Mouse (Mus musculus) lung, postnatal 0 days (tissue): Measurements from ENCODE around the gene Syngr2. TPM values are rescaled to one million over a fixed set of nuclear protein-coding genes. Genes with fewer than 3 reads are reported as not detected.
"Not testable (repeated sequence)": the region's sequence is repeated elsewhere in the genome, so short reads cannot be mapped to it uniquely, and the experiment has no call there.

ENCODE experiments used
- ATAC-seq: fragments of 200-750 bp; cut with Nextera tagmentation; 2 replicates; pipeline ENCODE4 v1.8.0; 2017; ENCODE audit warnings: moderate library complexity
- DNase-seq: peaks from one replicate; pipeline ENCODE4 v3.0.0-alpha.2; 2016; ENCODE audit warnings: low spot score
- H3K27ac ChIP-seq: fragments of 300-500 bp; sonication (generic); 2 replicates; pipeline ENCODE4 v1.5.1; 2014; ENCODE audit warnings: antibody characterized with exemption, mild to moderate bottlenecking, low read length, mixed read lengths
- H3K27me3 ChIP-seq: fragments of 300-500 bp; sonication (generic); replicated peaks from 2 replicates; pipeline ENCODE4 v1.6.1; 2014; ENCODE audit warnings: low read length, mixed read lengths; ENCODE audit not compliant: insufficient read depth
- H3K36me3 ChIP-seq: fragments of 300-500 bp; sonication (generic); 2 replicates; pipeline ENCODE4 v1.6.1; 2014; ENCODE audit warnings: low read length, mixed read lengths; ENCODE audit not compliant: insufficient read depth
- H3K4me1 ChIP-seq: fragments of 300-500 bp; sonication (generic); 2 replicates; pipeline ENCODE4 v1.6.1; 2014; ENCODE audit warnings: antibody characterized with exemption, low read depth, low read length, mixed read lengths; ENCODE audit not compliant: insufficient read depth
- H3K4me2 ChIP-seq: fragments of 300-500 bp; sonication (generic); replicated peaks from 2 replicates; pipeline ENCODE4 v1.6.1; 2014; ENCODE audit warnings: low read depth, mild to moderate bottlenecking, low read length, moderate library complexity, mixed read lengths
- H3K4me3 ChIP-seq: fragments of 300-500 bp; sonication (generic); 2 replicates; pipeline ENCODE4 v1.5.1; 2014; ENCODE audit warnings: low read depth, low read length
- H3K9ac ChIP-seq: fragments of 300-500 bp; sonication (generic); replicated peaks from 2 replicates; pipeline ENCODE4 v1.6.1; 2014; ENCODE audit warnings: low read depth, mild to moderate bottlenecking
- H3K9me3 ChIP-seq: fragments of 300-500 bp; sonication (generic); 2 replicates; pipeline ENCODE4 v1.6.1; 2016; ENCODE audit warnings: low read length, mixed read lengths
- CTCF ChIP-seq: IDR thresholded peaks from 2 replicates; pipeline ENCODE4 v1.5.1; 2016; ENCODE audit warnings: antibody characterized with exemption, mild to moderate bottlenecking
- EP300 ChIP-seq: IDR thresholded peaks from 2 replicates; pipeline ENCODE4 v1.6.1; 2016; ENCODE audit warnings: antibody characterized with exemption, mild to moderate bottlenecking, control low read depth
- WGBS: fragments of 180-500 bp; shearing (Covaris S2); extraction: QIAGEN DNeasy Blood & Tissue Kit; methylation state at CpG from one replicate; pipeline ENCODE4 v1.1.7; 2014; 5-methylcytosine and 5-hydroxymethylcytosine counted together
- polyA plus RNA-seq: library from polyadenylated mRNA; unstranded; fragments of >200 nt; fragmentation: Nextera tagmentation; extraction: Ambion mirVana; gene quantifications from 2 replicates; pipeline ENCODE4 v1.2.1, GENCODE M21; 2015

Syngr2 gene
- polyA plus RNA-seq, 1 experiment from 2014 or later, result 108 TPM

DNA sequence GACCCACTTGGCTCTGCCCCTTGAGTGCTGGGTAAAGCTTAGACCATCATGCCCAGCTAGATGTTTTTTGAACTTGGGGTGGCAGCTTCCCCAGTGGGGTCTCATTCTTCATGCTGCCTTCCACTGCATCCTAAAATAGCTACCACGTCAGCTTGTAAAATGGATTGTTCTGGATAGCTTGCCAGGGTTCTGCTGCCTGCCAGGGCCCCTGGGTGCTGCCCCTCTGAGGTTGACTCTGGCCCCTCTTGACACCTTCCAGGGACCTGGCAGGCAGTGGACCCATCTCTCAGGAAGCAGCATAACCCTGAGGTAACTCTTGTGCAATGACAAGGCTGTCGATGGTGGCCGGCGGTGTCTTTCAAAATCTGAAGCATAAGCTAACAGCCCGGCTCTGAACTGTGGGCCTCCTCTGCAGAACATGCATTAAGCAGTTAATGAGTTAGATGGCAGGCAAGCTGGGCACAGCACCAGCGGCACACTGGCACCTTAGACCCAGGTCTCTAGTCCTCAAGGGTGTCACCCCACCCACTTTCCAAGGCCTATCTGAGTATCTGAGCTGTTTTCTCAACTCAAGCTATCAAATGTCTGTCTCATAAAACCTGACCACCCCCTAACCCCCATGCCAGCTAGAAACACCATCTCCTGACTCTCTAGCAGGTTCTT is 5.4 kb downstream of the Syngr2 start:
- Histone ChIP-seq H3K27me3 (no peaks in the 10 kb centered on the region), H3K4me3 (no peak overlapping the region), H3K9me3 (no peaks in the 10 kb centered on the region), H3K4me1 (peaks cover 13% of the 10 kb centered on the region; the same call in 1 of the 2 replicates), H3K27ac (no peak overlapping the region), H3K4me2 (no peak overlapping the region), H3K9ac (no peak overlapping the region), H3K36me3 (0 out of 2 replicates have a peak, but pooled peaks cover 4% of the 10 kb centered on the region)
- WGBS, result 77% methylated on average over 6 of the region's 6 CpGs
- TF ChIP-seq EP300, result no peak
- no peak for TF ChIP-seq CTCF
- ATAC-seq (no peak), DNase-seq (no peak)

DNA sequence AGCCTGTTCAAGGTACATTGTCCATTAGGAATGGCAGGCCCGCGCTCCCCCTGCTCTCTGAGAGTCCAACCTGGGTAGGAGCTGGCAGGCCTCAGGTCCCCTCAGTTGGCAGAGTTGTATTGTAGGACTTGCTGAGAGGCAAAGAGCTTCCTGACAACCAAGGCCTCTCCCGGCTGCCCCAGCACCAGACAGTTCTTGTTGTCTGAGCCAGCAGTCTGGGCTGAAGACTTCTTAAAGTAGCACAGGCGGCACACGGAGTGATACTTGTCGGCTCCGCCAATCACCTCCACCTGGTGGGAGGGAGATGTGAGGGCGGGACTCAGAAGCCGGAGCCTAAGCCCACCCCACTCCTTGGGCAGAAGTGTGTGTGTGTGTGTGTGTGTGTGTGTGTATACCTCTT is 6.4 kb downstream of the Syngr2 start:
- not testable (repeated sequence) for H3K27me3 ChIP-seq, H3K4me3 ChIP-seq, H3K9me3 ChIP-seq, H3K27ac ChIP-seq, H3K4me1 ChIP-seq, H3K36me3 ChIP-seq, H3K4me2 ChIP-seq, DNase-seq, H3K9ac ChIP-seq
- WGBS, result 60% methylated on average over 9 of the region's 9 CpGs
- peak; percentile 79 for ATAC-seq

DNA sequence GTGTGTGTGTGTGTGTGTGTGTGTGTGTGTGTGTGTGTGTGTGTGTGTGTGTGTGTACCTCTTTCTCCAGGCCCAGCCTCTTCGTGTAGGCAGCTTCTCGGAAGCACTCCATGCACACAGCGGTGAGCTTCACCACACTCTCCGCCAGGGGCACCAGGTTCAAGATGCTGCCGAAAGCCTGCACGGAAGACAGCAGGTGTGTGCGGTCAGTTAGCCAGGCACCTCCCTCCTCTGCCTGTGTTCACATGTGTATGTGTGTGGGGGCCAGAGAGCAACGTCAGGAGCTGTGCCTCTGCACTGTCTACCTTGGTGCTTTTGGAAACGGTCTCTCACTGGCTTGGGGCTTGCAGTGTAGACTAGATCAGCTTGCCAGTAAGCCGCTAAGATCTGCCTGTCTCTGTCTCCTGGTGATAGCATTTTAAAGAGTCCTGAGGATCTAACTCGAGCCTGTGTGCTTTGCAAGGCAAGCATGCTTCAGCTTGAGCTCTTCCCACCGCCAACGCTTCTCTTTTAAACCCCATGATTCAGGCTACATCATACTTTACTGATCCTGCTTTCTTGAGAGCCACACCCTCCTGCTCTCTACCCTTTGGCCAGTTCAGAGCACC is 7.0 kb downstream of the Syngr2 start:
- 79% methylated on average over 11 of the region's 13 CpGs for WGBS
- Histone ChIP-seq H3K4me2 (no peak overlapping the region), H3K9me3 (no peaks in the 10 kb centered on the region), H3K4me1 (peaks cover 5% of the 10 kb centered on the region; the same call in 1 of the 2 replicates), H3K27ac (no peak overlapping the region), H3K4me3 (no peak overlapping the region), H3K27me3 (no peaks in the 10 kb centered on the region), H3K9ac (no peak overlapping the region), H3K36me3 (0 out of 2 replicates have a peak, but pooled peaks cover 4% of the 10 kb centered on the region)
- no peak for DNase-seq
- TF ChIP-seq CTCF (0 out of 2 replicates have a peak, but pooled peaks have one; percentile 8), EP300 (no peak)
- no peak for ATAC-seq

DNA sequence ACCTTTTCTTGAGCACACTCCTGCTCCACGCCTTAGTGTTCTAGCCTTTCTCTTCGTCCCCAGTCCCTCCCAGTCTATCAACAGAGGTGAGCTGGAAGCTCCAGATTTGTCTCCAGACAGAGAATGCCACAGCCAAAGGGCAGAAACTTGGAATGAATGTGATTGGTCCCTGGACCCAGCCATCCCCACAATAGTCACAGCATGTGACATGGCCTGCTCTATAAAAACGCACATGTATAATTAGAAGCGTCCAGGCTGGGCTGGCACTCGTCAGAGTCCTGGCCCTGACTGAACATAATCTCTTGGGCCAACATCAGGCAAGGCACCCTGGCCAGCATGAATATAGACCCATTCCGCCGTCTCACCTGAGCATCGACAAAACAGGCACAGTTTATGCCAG is 9.6 kb downstream of the Syngr2 start:
- H3K36me3 ChIP-seq, result 0 out of 2 replicates have a peak, but pooled peaks cover 4% of the 10 kb centered on the region
- no peaks in the 10 kb centered on the region for H3K27me3 ChIP-seq
- no peak overlapping the region for H3K27ac ChIP-seq
- H3K9ac ChIP-seq, result no peak overlapping the region
- no peak for DNase-seq
- peaks cover 15% of the 10 kb centered on the region; the same call in 1 of the 2 replicates for H3K4me1 ChIP-seq
- TF ChIP-seq CTCF (no peak), EP300 (no peak)
- H3K4me3 ChIP-seq, result no peak overlapping the region
- no peaks in the 10 kb centered on the region for H3K9me3 ChIP-seq
- WGBS, result 84% methylated on average over 8 of the region's 8 CpGs
- no peak for ATAC-seq
- no peak overlapping the region for H3K4me2 ChIP-seq

DNA sequence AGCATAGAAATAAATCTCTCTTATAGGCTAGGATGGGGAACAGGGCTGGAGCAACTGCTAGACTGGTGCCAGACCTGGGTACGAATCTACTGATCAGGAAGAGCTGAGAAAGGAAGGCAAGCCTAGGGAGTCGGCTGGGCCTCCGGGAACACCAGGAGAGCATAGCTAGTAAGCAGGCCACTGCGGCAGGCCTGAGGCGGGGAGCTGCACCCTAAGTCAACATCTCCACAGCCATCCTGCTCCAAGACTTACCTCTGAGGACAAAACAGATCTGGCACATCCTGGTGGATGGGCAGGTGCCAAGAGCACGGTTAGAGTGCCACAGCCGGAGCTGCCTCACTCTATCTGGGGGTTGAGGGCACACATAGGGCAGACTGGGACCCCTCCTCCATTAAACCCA is 10.7 kb downstream of the Syngr2 start:
- H3K4me1 ChIP-seq, result peaks cover 23% of the 10 kb centered on the region; the same call in 1 of the 2 replicates
- TF ChIP-seq CTCF, result no peak
- no peak for TF ChIP-seq EP300
- no peak for ATAC-seq
- WGBS, result 81% methylated on average over 7 of the region's 7 CpGs
- no peak overlapping the region for H3K4me3 ChIP-seq
- H3K27me3 ChIP-seq, result no peaks in the 10 kb centered on the region
- H3K27ac ChIP-seq, result no peak overlapping the region
- H3K4me2 ChIP-seq, result no peak overlapping the region
- no peak overlapping the region for H3K9ac ChIP-seq
- H3K9me3 ChIP-seq, result no peaks in the 10 kb centered on the region
- no peaks in the 10 kb centered on the region for H3K36me3 ChIP-seq
- DNase-seq, result no peak

DNA sequence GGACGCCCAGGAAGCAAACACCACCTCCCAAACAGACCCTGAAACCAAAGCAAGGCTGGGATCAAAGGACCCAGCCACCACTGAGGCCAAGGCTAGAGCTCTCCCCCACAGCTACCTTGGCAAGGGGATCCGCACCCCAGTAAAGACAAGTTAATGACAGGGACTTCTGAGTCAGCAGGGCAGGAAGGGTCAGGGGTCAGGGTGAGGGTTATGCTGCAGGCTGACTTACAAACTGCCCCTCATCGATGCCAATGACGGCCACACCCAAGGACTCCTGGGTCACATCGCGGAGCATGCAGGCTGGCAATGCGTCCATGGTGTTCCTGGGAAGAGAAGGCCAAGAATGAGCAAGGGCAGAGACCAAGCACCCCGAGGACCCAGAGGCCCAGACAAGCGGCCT is 12.4 kb downstream of the Syngr2 start:
- peaks cover 32% of the 10 kb centered on the region for H3K4me1 ChIP-seq
- H3K27me3 ChIP-seq, result no peaks in the 10 kb centered on the region
- H3K36me3 ChIP-seq, result no peaks in the 10 kb centered on the region
- no peak overlapping the region for H3K4me2 ChIP-seq
- DNase-seq (no peak), ATAC-seq (no peak)
- H3K9ac ChIP-seq, result no peak overlapping the region
- no peak for TF ChIP-seq EP300
- no peak for TF ChIP-seq CTCF
- H3K9me3 ChIP-seq, result no peaks in the 10 kb centered on the region
- 95% methylated on average over 9 of the region's 9 CpGs for WGBS
- no peak overlapping the region for H3K27ac ChIP-seq
- H3K4me3 ChIP-seq, result no peak overlapping the region
